Mouse (Mus musculus): Measurements from ENCODE around the gene Fbxl15.

- TF ChIP-seq CTCF (IDR thresholded peaks at IDR 0.05; ENCODE audit: control insufficient read depth, insufficient read depth, insufficient read length) = no peak
- TF ChIP-seq MYOG (IDR thresholded peaks at IDR 0.05; ENCODE audit: control insufficient read depth, extremely low read depth, insufficient read length) = no peak
- no peak for TF ChIP-seq USF1 (IDR thresholded peaks at IDR 0.05; ENCODE audit: low read depth)
- no peak for TF ChIP-seq MYOD1 (IDR thresholded peaks at IDR 0.05; ENCODE audit: control insufficient read depth, insufficient read length, low read depth)
- TF ChIP-seq FOSL1 (IDR thresholded peaks at IDR 0.05; ENCODE audit: insufficient read depth, low read length, poor library complexity, severe bottlenecking) = no peak
- TF ChIP-seq MAX (IDR thresholded peaks at IDR 0.05) = no peak
- no peak for TF ChIP-seq CEBPB (IDR thresholded peaks at IDR 0.05; ENCODE audit: low read depth)
Measured at GRCm38 (mm10) chr19:46323716-46324115, 4.3 kb upstream of the Fbxl15 start.
